Mouse (Mus musculus): Measurements from ENCODE around the gene Gm49405. TPM values are rescaled to one million over a fixed set of nuclear protein-coding genes. Genes with fewer than 3 reads are reported as not detected.

The Gm49405 gene
- polyA plus RNA-seq, 1 experiment from 2014 or later = 0.48 TPM

- H3K27ac ChIP-seq (ENCODE audit: low read length) = peak overlapping the region; percentile 71
- peaks cover 47% of the 10 kb centered on the region for H3K4me1 ChIP-seq (ENCODE audit: control insufficient read depth, low read depth, low read length)
- no peak overlapping the region for H3K9ac ChIP-seq (ENCODE audit: low read depth, low read length)
- ATAC-seq (ENCODE audit: low read depth) = no peak
- H3K9me3 ChIP-seq (replicated peaks; ENCODE audit: control insufficient read depth, low read length) = no peaks in the 10 kb centered on the region
- H3K4me2 ChIP-seq (ENCODE audit: low read depth, low read length) = no peak overlapping the region
- H3K27me3 ChIP-seq (ENCODE audit: control insufficient read depth, insufficient read depth, low read depth, low read length) = no peaks in the 10 kb centered on the region
- H3K36me3 ChIP-seq (ENCODE audit: control insufficient read depth, insufficient read depth) = peaks cover 2% of the 10 kb centered on the region; the same call in 1 of the 2 replicates
- H3K4me3 ChIP-seq (ENCODE audit: low read depth, low read length) = no peak overlapping the region
Observed at GRCm38 (mm10) chr19:4014802-4015201, 14.4 kb downstream of the Gm49405 start.

DNA sequence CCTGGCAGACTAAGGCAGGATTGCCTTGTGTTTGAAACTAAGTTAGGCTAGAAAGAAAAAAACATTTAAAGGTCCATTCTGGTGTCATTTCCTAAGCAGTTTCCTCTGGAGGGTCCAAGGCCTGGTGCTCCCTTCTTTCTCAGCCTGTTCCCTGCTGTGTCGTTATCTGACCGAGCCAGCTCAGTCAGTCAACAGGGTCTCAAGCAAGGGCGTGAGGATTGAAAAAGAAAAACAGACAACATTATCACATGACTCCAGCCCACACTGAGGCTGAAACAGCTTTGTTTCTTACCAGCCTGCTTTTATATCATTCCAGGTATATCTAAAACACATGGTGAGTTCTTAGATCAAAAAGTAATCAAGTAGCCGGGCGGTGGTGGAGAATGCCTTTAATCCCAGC, 15.2 kb downstream of the Gm49405 start:
- Histone ChIP-seq H3K27ac (ENCODE audit: low read length) (peak overlapping the region; percentile 71), H3K4me2 (ENCODE audit: low read depth, low read length) (no peak overlapping the region), H3K9ac (ENCODE audit: low read depth, low read length) (no peak overlapping the region), H3K4me3 (ENCODE audit: low read depth, low read length) (no peak overlapping the region), H3K9me3 (replicated peaks; ENCODE audit: control insufficient read depth, low read length) (no peaks in the 10 kb centered on the region), H3K36me3 (ENCODE audit: control insufficient read depth, insufficient read depth) (no peaks in the 10 kb centered on the region; the same call in 1 of the 2 replicates), H3K27me3 (ENCODE audit: control insufficient read depth, insufficient read depth, low read depth, low read length) (no peaks in the 10 kb centered on the region), H3K4me1 (ENCODE audit: control insufficient read depth, low read depth, low read length) (peaks cover 47% of the 10 kb centered on the region)
- peak; percentile 10; the same call in 1 of the 2 replicates for ATAC-seq (ENCODE audit: low read depth)
- 16% methylated on average over 5 of the region's 5 CpGs for WGBS (ENCODE audit: insufficient replicate concordance)

DNA sequence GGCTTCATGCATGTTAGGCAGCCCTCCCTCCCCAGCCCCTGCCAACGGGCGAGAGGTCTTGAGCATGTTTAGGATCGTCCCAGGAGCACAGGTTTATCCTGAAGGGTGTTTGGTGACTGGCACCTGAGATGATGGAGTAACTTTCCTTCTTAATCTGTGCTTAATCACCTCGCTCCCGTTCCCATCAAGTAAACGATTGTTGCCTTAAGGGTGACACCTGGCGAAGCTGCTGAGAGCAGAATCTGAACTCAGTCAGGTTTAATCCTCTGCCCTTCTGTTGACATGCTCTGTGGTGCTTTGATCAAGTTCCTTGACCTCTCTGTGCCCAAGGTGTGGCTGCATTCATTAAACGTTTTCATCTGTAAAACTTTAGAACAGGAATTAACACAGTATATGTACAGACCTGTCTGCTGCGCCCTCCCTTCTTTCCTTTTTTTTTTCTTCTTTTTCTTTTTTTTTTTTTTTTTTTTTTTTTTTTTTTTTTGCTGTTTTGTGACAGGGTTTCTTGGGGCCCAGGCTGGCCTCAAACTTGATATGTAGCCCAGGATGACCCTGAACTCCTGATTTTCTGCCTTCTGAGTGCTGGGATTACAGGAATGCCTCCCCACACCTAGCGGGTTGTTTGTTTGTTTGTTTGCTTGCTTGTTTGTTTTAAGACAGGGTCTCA, 17.6 kb downstream of the Gm49405 start:
- no peaks in the 10 kb centered on the region for H3K36me3 ChIP-seq (ENCODE audit: control insufficient read depth, insufficient read depth)
- ATAC-seq (ENCODE audit: low read depth) = no peak
- H3K4me1 ChIP-seq (ENCODE audit: control insufficient read depth, low read depth, low read length) = peaks cover 31% of the 10 kb centered on the region
- H3K9me3 ChIP-seq (replicated peaks; ENCODE audit: control insufficient read depth, low read length) = no peaks in the 10 kb centered on the region
- no peak overlapping the region for H3K4me3 ChIP-seq (ENCODE audit: low read depth, low read length)
- no peak overlapping the region for H3K27ac ChIP-seq (ENCODE audit: low read length)
- H3K27me3 ChIP-seq (ENCODE audit: control insufficient read depth, insufficient read depth, low read depth, low read length) = no peaks in the 10 kb centered on the region
- H3K9ac ChIP-seq (ENCODE audit: low read depth, low read length) = no peak overlapping the region
- 68% methylated on average over 10 of the region's 10 CpGs for WGBS (ENCODE audit: insufficient replicate concordance)
- H3K4me2 ChIP-seq (ENCODE audit: low read depth, low read length) = no peak overlapping the region

DNA sequence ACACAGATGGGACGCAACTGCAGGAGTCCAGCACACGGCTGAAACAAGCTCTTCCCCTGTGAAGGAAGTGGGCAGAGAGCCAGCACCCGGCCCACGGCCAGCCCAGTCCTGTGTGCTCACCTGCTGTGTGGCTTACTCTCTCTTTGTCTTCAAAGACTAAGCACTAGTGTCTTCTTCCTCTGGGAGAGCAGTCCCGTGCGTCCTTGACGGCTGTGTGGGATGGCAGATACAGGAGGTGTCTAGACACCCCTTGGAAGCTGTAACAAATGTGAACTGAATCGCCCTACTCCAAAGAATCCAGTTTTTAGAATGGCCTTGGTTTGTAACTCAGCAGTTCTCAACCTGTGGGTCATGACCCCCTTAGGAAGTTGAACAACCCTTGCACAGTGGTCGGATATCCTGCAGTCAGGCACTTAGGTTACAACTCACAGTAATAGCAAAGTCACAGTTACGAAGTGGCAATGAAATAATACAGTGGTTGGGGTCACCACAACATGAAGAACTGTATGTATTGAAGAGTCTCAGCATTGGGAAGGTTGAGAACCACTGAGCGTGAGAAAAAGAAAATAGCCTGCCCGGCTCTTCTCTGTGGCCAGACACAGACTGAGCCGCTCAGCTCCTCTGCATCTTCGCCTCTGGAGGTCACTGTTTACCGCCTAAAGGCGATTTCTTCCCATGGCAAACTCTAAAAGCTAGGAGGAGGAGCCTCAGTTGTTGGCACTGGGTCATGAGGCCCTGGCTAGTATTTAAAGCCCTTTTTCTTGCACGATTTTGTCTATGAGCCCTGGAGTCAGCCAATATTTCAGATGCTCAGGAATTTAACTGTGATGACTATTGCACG, 18.5 kb downstream of the Gm49405 start:
- Histone ChIP-seq H3K27ac (ENCODE audit: low read length) (0 out of 2 replicates have a peak overlapping the region, but pooled peaks have one; percentile 14), H3K9me3 (replicated peaks; ENCODE audit: control insufficient read depth, low read length) (no peaks in the 10 kb centered on the region), H3K27me3 (ENCODE audit: control insufficient read depth, insufficient read depth, low read depth, low read length) (no peaks in the 10 kb centered on the region), H3K4me3 (ENCODE audit: low read depth, low read length) (no peak overlapping the region), H3K4me2 (ENCODE audit: low read depth, low read length) (peak overlapping the region; percentile 21; the same call in 1 of the 2 replicates), H3K9ac (ENCODE audit: low read depth, low read length) (peak overlapping the region; percentile 22; the same call in 1 of the 2 replicates), H3K4me1 (ENCODE audit: control insufficient read depth, low read depth, low read length) (peaks cover 25% of the 10 kb centered on the region), H3K36me3 (ENCODE audit: control insufficient read depth, insufficient read depth) (no peaks in the 10 kb centered on the region)
- WGBS (ENCODE audit: insufficient replicate concordance) = 29% methylated on average over 18 of the region's 18 CpGs
- peak; percentile 78 for ATAC-seq (ENCODE audit: low read depth)

GRCm38 (mm10) chr19:4023185-4023584, 22.8 kb downstream of the Gm49405 start:
- Histone ChIP-seq H3K9me3 (replicated peaks; ENCODE audit: control insufficient read depth, low read length) (no peaks in the 10 kb centered on the region; the same call in 1 of the 2 replicates), H3K4me1 (ENCODE audit: control insufficient read depth, low read depth, low read length) (peaks cover 12% of the 10 kb centered on the region), H3K27me3 (ENCODE audit: control insufficient read depth, insufficient read depth, low read depth, low read length) (no peaks in the 10 kb centered on the region), H3K4me2 (ENCODE audit: low read depth, low read length) (no peak overlapping the region), H3K9ac (ENCODE audit: low read depth, low read length) (no peak overlapping the region), H3K4me3 (ENCODE audit: low read depth, low read length) (no peak overlapping the region), H3K27ac (ENCODE audit: low read length) (no peak overlapping the region), H3K36me3 (ENCODE audit: control insufficient read depth, insufficient read depth) (no peaks in the 10 kb centered on the region)
- WGBS (ENCODE audit: insufficient replicate concordance) = 54% methylated on average over 7 of the region's 7 CpGs
- ATAC-seq (ENCODE audit: low read depth) = no peak

GRCm38 (mm10) chr19:4027576-4027975, 27.1 kb downstream of the Gm49405 start:
- H3K4me1 ChIP-seq (ENCODE audit: control insufficient read depth, low read depth, low read length) = no peaks in the 10 kb centered on the region
- no peak for ATAC-seq (ENCODE audit: low read depth)

GRCm38 (mm10) chr19:4032668-4033067, 32.2 kb downstream of the Gm49405 start:
- Histone ChIP-seq H3K4me2 (ENCODE audit: low read depth, low read length) (no peak overlapping the region), H3K27me3 (ENCODE audit: control insufficient read depth, insufficient read depth, low read depth, low read length) (no peaks in the 10 kb centered on the region), H3K4me1 (ENCODE audit: control insufficient read depth, low read depth, low read length) (peaks cover 12% of the 10 kb centered on the region), H3K27ac (ENCODE audit: low read length) (peak overlapping the region; percentile 60), H3K36me3 (ENCODE audit: control insufficient read depth, insufficient read depth) (no peaks in the 10 kb centered on the region; the same call in 1 of the 2 replicates), H3K9ac (ENCODE audit: low read depth, low read length) (no peak overlapping the region), H3K9me3 (replicated peaks; ENCODE audit: control insufficient read depth, low read length) (no peaks in the 10 kb centered on the region), H3K4me3 (ENCODE audit: low read depth, low read length) (no peak overlapping the region)
- 45% methylated on average over 7 of the region's 7 CpGs for WGBS (ENCODE audit: insufficient replicate concordance)
- ATAC-seq (ENCODE audit: low read depth) = no peak

More at GRCm38 (mm10) chr19:4027576-4027975, 27.1 kb downstream of the Gm49405 start:
- H3K36me3 ChIP-seq (ENCODE audit: control insufficient read depth, insufficient read depth) = no peaks in the 10 kb centered on the region
- H3K9me3 ChIP-seq (replicated peaks; ENCODE audit: control insufficient read depth, low read length) = no peaks in the 10 kb centered on the region; the same call in 1 of the 2 replicates
- H3K27me3 ChIP-seq (ENCODE audit: control insufficient read depth, insufficient read depth, low read depth, low read length) = no peaks in the 10 kb centered on the region
- no peak overlapping the region for H3K4me3 ChIP-seq (ENCODE audit: low read depth, low read length)
- no peak overlapping the region for H3K4me2 ChIP-seq (ENCODE audit: low read depth, low read length)
- no peak overlapping the region for H3K9ac ChIP-seq (ENCODE audit: low read depth, low read length)
- H3K27ac ChIP-seq (ENCODE audit: low read length) = no peak overlapping the region

DNA sequence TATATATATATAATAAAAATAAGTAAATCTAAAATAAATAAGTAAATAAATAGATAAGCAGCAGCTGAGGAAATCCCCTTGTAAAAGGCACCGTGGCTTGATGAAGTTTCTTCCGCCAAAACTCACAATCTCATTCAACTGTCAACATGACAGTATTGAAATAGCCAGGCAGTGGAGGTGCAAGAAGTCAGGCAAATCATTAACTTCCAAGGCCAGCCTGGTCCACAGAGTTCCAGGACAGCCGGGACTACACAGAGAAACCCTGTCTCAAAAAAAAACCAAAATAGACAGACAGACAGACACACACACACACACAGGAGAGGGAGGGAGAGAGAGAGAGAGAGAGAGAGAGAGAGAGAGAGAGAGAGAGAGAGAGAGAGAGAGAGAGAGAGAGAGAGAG, 32.9 kb downstream of the Gm49405 start:
- peak; percentile 57 for ATAC-seq (ENCODE audit: low read depth)
- WGBS (ENCODE audit: insufficient replicate concordance) = 57% methylated on average over 3 of the region's 3 CpGs
- Histone ChIP-seq H3K9ac (ENCODE audit: low read depth, low read length) (no peak overlapping the region), H3K4me3 (ENCODE audit: low read depth, low read length) (no peak overlapping the region), H3K36me3 (ENCODE audit: control insufficient read depth, insufficient read depth) (no peaks in the 10 kb centered on the region; the same call in 1 of the 2 replicates), H3K4me1 (ENCODE audit: control insufficient read depth, low read depth, low read length) (peaks cover 17% of the 10 kb centered on the region), H3K4me2 (ENCODE audit: low read depth, low read length) (no peak overlapping the region), H3K9me3 (replicated peaks; ENCODE audit: control insufficient read depth, low read length) (no peaks in the 10 kb centered on the region), H3K27me3 (ENCODE audit: control insufficient read depth, insufficient read depth, low read depth, low read length) (no peaks in the 10 kb centered on the region), H3K27ac (ENCODE audit: low read length) (peak overlapping the region; percentile 60)

DNA sequence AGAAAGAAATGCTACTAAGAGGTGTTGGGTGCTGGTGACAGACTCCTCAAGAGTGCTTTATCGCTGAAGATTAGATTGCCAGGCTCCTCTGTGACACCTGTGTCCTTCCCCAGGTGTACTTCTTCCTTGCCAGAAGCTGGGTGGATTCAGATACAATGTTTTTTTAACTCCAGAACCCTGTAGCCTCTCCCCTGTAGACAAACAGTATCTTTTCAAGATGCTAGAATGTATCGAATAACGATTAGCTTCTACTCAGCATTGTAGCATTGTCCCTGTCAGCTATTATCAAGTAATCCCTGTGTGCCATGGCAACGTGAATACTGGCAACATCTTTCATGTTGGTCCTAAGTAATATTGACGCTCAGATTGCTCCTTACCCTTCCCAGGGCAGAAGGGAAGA, 33.3 kb downstream of the Gm49405 start:
- H3K4me1 ChIP-seq (ENCODE audit: control insufficient read depth, low read depth, low read length) = peaks cover 19% of the 10 kb centered on the region
- H3K9ac ChIP-seq (ENCODE audit: low read depth, low read length) = no peak overlapping the region
- no peak overlapping the region for H3K4me2 ChIP-seq (ENCODE audit: low read depth, low read length)
- H3K27ac ChIP-seq (ENCODE audit: low read length) = peak overlapping the region; percentile 8; the same call in 1 of the 2 replicates
- no peak overlapping the region for H3K4me3 ChIP-seq (ENCODE audit: low read depth, low read length)
- no peaks in the 10 kb centered on the region for H3K27me3 ChIP-seq (ENCODE audit: control insufficient read depth, insufficient read depth, low read depth, low read length)
- no peaks in the 10 kb centered on the region; the same call in 1 of the 2 replicates for H3K36me3 ChIP-seq (ENCODE audit: control insufficient read depth, insufficient read depth)
- ATAC-seq (ENCODE audit: low read depth) = no peak
- WGBS (ENCODE audit: insufficient replicate concordance) = 60% methylated on average over 5 of the region's 5 CpGs
- no peaks in the 10 kb centered on the region for H3K9me3 ChIP-seq (replicated peaks; ENCODE audit: control insufficient read depth, low read length)
